Comparison of ENCODE assay signal across 8 mouse cellular contexts in the genomic region with DNA sequence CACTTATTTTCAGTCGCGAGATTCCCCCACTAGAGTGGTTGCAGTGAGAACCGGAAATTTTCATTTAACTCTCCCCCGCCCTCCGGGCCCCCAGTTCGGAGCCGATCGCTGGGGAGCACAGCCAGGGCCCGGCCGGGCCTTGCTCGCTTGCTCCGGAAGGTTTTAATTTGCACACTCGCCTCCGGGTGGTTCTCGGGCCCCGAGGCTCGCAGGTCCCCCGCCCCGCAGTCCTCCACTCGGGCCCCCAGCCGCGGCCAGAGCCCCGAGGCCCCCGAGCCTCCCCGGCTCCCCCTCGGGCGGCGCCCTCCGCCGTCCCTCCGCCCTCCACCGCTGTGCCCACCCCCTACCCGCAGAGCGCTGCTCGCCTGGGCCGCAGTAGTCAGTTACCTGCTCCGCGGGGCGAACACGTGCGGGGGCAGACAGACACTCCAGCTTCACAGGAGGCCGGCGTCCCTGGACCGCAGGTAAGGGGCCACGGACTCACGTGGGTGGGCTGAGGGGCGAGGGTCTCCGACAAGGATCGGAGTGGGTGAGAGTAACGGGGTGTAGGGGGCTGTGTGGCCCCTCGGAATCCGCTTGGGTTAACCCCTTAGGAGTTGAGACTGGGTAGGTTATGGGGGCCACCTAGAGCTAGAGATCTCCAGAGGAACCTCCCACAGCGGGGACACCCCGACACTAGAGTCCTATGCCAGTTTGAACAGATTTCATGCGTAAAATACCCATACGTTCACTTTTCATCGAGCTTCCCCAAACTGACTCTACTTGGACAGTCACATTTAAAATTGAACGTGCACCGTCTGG. TPM values are rescaled to one million over a fixed set of nuclear protein-coding genes. Genes with fewer than 3 reads are reported as not detected.
DNase-seq lines count a peak whose midpoint lies in the region; ATAC-seq and TF ChIP-seq lines count a peak whose summit lies in the region.

A gene (plus strand): TSS at position 375 of the 801 bp plus-strand sequence.

- H3ac ChIP-seq in C2C12 (ENCODE audit: control insufficient read depth, insufficient read length, low read depth), result peak within 1 kb of the TSS; percentile 61

- peak; percentile 41; the same call in 1 of the 2 replicates for TF ChIP-seq POLR2A in thymus, adult 2 months (IDR thresholded peaks at IDR 0.05; ENCODE audit: control insufficient read depth, extremely low read depth, insufficient read depth, low read length, poor library complexity)

- peaks cover 10% of the 10 kb centered on the region for H3K36me3 ChIP-seq in C2C12 (ENCODE audit: control insufficient read depth, insufficient read depth)
- no peaks in the 10 kb centered on the region for H3K36me3 ChIP-seq in heart, embryonic 15.5 days
- no peaks in the 10 kb centered on the region for H3K36me3 ChIP-seq in neural tube, embryonic 13.5 days
- no peaks in the 10 kb centered on the region for H3K36me3 ChIP-seq in thymus, adult 2 months (ENCODE audit: control insufficient read depth, insufficient read depth, low read length)

- no peak for TF ChIP-seq CTCF in C2C12 (IDR thresholded peaks at IDR 0.05; ENCODE audit: control insufficient read depth, insufficient read depth, insufficient read length)
- TF ChIP-seq CTCF in thymus, adult 2 months (IDR thresholded peaks at IDR 0.05; ENCODE audit: borderline replicate concordance, control insufficient read depth, extremely low read depth, insufficient read depth, low read length, poor library complexity), result peak; percentile 21; the same call in 1 of the 2 replicates

- peak within 1 kb of the TSS; percentile 83 for H3K9ac ChIP-seq in heart, embryonic 15.5 days
- peak within 1 kb of the TSS; percentile 70 for H3K9ac ChIP-seq in neural tube, embryonic 13.5 days

- no peak for ATAC-seq in erythroid progenitor cell, adult 5-6 weeks (replicated peaks; ENCODE audit: low FRiP score, poor library complexity, severe bottlenecking)
- ATAC-seq in heart, embryonic 15.5 days (replicated peaks; ENCODE audit: insufficient number of reproducible peaks, insufficient read depth, low FRiP score, low read depth), result peak; percentile 38
- ATAC-seq in neural tube, embryonic 13.5 days (ENCODE audit: low read depth), result peak; percentile 24

- H3K4me3 ChIP-seq in C2C12 (ENCODE audit: insufficient read depth, poor library complexity, severe bottlenecking), result peak within 1 kb of the TSS; percentile 75
- H3K4me3 ChIP-seq in heart, embryonic 15.5 days, result peak within 1 kb of the TSS; percentile 84
- H3K4me3 ChIP-seq in neural tube, embryonic 13.5 days, result peak within 1 kb of the TSS; percentile 53
- peak within 1 kb of the TSS; percentile 82 for H3K4me3 ChIP-seq in thymus, adult 2 months (ENCODE audit: control insufficient read depth, insufficient read depth, low read length)

- no peaks in the 10 kb centered on the region for H3K9me3 ChIP-seq in heart, embryonic 15.5 days (replicated peaks)
- no peaks in the 10 kb centered on the region for H3K9me3 ChIP-seq in neural tube, embryonic 13.5 days

- H3K79me3 ChIP-seq in C2C12 (ENCODE audit: low read depth), result peaks cover 44% of the 10 kb centered on the region

- H3K4me1 ChIP-seq in heart, embryonic 15.5 days (replicated peaks), result peaks cover 2% of the 10 kb centered on the region; the same call in 1 of the 2 replicates
- H3K4me1 ChIP-seq in neural tube, embryonic 13.5 days (replicated peaks), result peaks cover 35% of the 10 kb centered on the region
- no peaks in the 10 kb centered on the region for H3K4me1 ChIP-seq in thymus, adult 2 months (replicated peaks; ENCODE audit: control insufficient read depth, insufficient read depth, low read length)

- H3K79me2 ChIP-seq in C2C12 (ENCODE audit: control insufficient read depth, insufficient read depth), result peaks cover 60% of the 10 kb centered on the region

- DNase-seq in adrenal gland, postnatal 25 days, result peak; percentile 51
- peak; percentile 72 for DNase-seq in kidney, postnatal 10 days
- DNase-seq in lung, adult 18-20 months, result peak; percentile 51 to 52
- DNase-seq in thymus, adult 2 months, result peak; percentile 75

- WGBS in heart, embryonic 15.5 days, result under 1% methylated on average over 52 of the region's 59 CpGs
- WGBS in neural tube, embryonic 13.5 days, result under 1% methylated on average over 59 of the region's 59 CpGs
- WGBS in thymus, adult 2 months, result 1% methylated on average over 58 of the region's 59 CpGs

- peak within 1 kb of the TSS; percentile 83 for H3K4me2 ChIP-seq in heart, embryonic 15.5 days
- H3K4me2 ChIP-seq in neural tube, embryonic 13.5 days, result peak within 1 kb of the TSS; percentile 92

- H3K27ac ChIP-seq in heart, embryonic 15.5 days, result peak within 1 kb of the TSS; percentile 94
- peak within 1 kb of the TSS; percentile 24 for H3K27ac ChIP-seq in neural tube, embryonic 13.5 days (replicated peaks)
- H3K27ac ChIP-seq in thymus, adult 2 months (ENCODE audit: control insufficient read depth, insufficient read depth, low read length), result peak within 1 kb of the TSS; percentile 76

- no peaks in the 10 kb centered on the region for H3K27me3 ChIP-seq in C2C12 (ENCODE audit: control insufficient read depth, insufficient read depth, insufficient read length)
- H3K27me3 ChIP-seq in heart, embryonic 15.5 days, result no peaks in the 10 kb centered on the region
- H3K27me3 ChIP-seq in neural tube, embryonic 13.5 days, result peaks cover 40% of the 10 kb centered on the region
- no peaks in the 10 kb centered on the region for H3K27me3 ChIP-seq in thymus, adult 2 months (ENCODE audit: control insufficient read depth, insufficient read depth, low read length)

TF ChIP-seq in C2C12, 6 proteins besides CTCF, POLR2A, EP300 and RAD21:
- TF ChIP-seq USF1 (IDR thresholded peaks at IDR 0.05; ENCODE audit: low read depth) (no peak), MYOD1 (IDR thresholded peaks at IDR 0.05; ENCODE audit: control insufficient read depth, insufficient read length, low read depth) (no peak), MYOG (IDR thresholded peaks at IDR 0.05; ENCODE audit: control insufficient read depth, extremely low read depth, insufficient read length) (no peak), CEBPB (IDR thresholded peaks at IDR 0.05; ENCODE audit: low read depth) (no peak), MAX (IDR thresholded peaks at IDR 0.05) (peak; percentile 62), FOSL1 (IDR thresholded peaks at IDR 0.05; ENCODE audit: insufficient read depth, low read length, poor library complexity, severe bottlenecking) (no peak)

RNA-seq across cellular contexts. Expression of the gene that starts here (rescaled TPM):
- 30.9 TPM for polyA plus RNA-seq in C2C12 (2012; fragmentation: generic; extraction: Trizol)
- 19.1 and 27.0 TPM in 2 replicates for total RNA-seq in adrenal gland, postnatal 25 days (2021)
- total RNA-seq in erythroid progenitor cell, adult 5-6 weeks (2015; ENCODE audit: low replicate concordance), result 22.3 and 26.8 TPM in 2 replicates
- total RNA-seq in erythroid progenitor cell, adult 5-6 weeks (2017; ENCODE audit: low replicate concordance), result 8.2 and 10.4 TPM in 2 replicates
- polyA plus RNA-seq in heart, embryonic 15.5 days (2015; fragmentation: Nextera tagmentation; extraction: Ambion mirVana), result 31.7 and 45.4 TPM in 2 replicates
- polyA plus RNA-seq in neural tube, embryonic 13.5 days (2015; fragmentation: Nextera tagmentation; extraction: Ambion mirVana), result 16.4 and 17.6 TPM in 2 replicates
- polyA plus RNA-seq in thymus, adult 2 months (2012; rRNA removed), result 42.2 and 59.0 TPM in 2 replicates

Comparison
In these comparisons a context has a peak if more than half of its experiments do, and no peak if none do; other contexts are left out.
1. H3K27ac ChIP-seq: peak in every context shown above with its lines; median percentile 94 in heart, embryonic 15.5 days; 76 in thymus, adult 2 months; 24 in neural tube, embryonic 13.5 days.